Mouse (Mus musculus) neural tube, embryonic 13.5 days (tissue): ENCODE results near the gene Prrx1. TPM values are rescaled to one million over a fixed set of nuclear protein-coding genes. Genes with fewer than 3 reads are reported as not detected.
A peak's percentile ranks its signal among the peaks of the same experiment; 100 is the strongest.

Source experiments
- ATAC-seq: fragments of 200-750 bp; cut with Nextera tagmentation; 2 replicates; pipeline ENCODE4 v1.8.0; 2017; ENCODE audit warnings: low read depth, mild to moderate bottlenecking, moderate TSS enrichment, moderate library complexity
- H3K27ac ChIP-seq: fragments of 300-500 bp; sonication (generic); replicated peaks from 2 replicates; pipeline ENCODE4 v1.5.1; 2015; ENCODE audit warnings: moderate library complexity, mild to moderate bottlenecking, inconsistent platforms
- H3K27me3 ChIP-seq: fragments of 300-500 bp; sonication (generic); 2 replicates; pipeline ENCODE4 v1.6.1; 2015; ENCODE audit warnings: mild to moderate bottlenecking, inconsistent platforms
- H3K36me3 ChIP-seq: fragments of 300-500 bp; sonication (generic); 2 replicates; pipeline ENCODE4 v1.6.1; 2015; ENCODE audit warnings: mild to moderate bottlenecking, inconsistent platforms
- H3K4me1 ChIP-seq: fragments of 300-500 bp; sonication (generic); replicated peaks from 2 replicates; pipeline ENCODE4 v1.6.1; 2015; ENCODE audit warnings: inconsistent platforms
- H3K4me2 ChIP-seq: fragments of 300-500 bp; sonication (generic); 2 replicates; pipeline ENCODE4 v1.6.1; 2015; ENCODE audit warnings: inconsistent platforms, mild to moderate bottlenecking, moderate library complexity
- H3K4me3 ChIP-seq: fragments of 300-500 bp; sonication (generic); 2 replicates; pipeline ENCODE4 v1.5.1; 2015; ENCODE audit warnings: mild to moderate bottlenecking, inconsistent platforms
- H3K9ac ChIP-seq: fragments of 300-500 bp; sonication (generic); 2 replicates; pipeline ENCODE4 v1.6.1; 2015; ENCODE audit warnings: moderate library complexity, mild to moderate bottlenecking, inconsistent platforms
- H3K9me3 ChIP-seq: fragments of 300-500 bp; sonication (generic); 2 replicates; pipeline ENCODE4 v1.6.1; 2016; ENCODE audit warnings: inconsistent platforms
- WGBS: fragments of 180-500 bp; shearing (Covaris S2); methylation state at CpG from one replicate; pipeline ENCODE4 v1.1.7; 2015; 5-methylcytosine and 5-hydroxymethylcytosine counted together
- polyA plus RNA-seq: library from polyadenylated mRNA; unstranded; fragments of >200 nt; fragmentation: Nextera tagmentation; extraction: Ambion mirVana; gene quantifications from 2 replicates; pipeline ENCODE4 v1.2.1, GENCODE M21; 2015

The Prrx1 gene
- 5.6 and 13.7 TPM in 2 replicates for polyA plus RNA-seq

DNA sequence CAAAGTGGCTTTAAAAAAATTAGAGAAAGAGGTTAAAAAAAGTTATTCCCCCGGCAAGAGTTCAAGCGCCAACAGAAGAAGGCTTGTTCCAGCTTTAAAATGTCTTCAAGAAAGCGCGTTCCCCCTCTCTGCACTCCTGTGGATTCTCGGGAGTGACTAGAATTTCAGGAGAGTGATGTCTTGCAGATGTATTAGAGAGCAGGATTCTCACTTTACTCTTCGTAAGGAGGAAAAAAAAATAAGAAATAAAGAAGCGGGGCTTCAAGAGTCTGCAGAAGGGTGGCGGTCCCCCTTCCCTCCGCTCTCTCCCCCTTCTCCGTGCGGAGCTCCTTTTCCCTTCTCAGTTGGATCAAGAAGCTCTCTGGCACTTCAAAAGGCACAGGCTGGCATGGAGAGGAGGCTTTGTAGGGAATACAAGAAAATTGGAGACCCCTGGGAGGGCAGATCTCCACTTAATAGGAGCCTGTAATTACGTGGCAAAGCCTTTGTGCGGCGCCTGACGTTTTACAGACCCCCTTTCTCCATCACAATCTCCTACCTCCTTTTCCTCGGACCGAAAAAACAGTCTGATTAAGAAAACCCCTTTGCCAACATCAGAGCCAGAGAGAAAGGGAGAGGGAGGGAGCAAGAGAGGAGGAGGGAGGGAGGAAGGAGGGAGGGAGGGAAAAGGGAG is at the start of gene Prrx1:
Gene Prrx1, minus strand, starts transcription at position 610 of the 673 bp plus-strand sequence.
- no peak for ATAC-seq
- WGBS: under 1% methylated on average over 17 of the region's 17 CpGs
- Histone ChIP-seq H3K4me3 (peak within 1 kb of the TSS; percentile 41), H3K4me1 (peaks cover 50% of the 10 kb centered on the region), H3K27me3 (peaks cover 95% of the 10 kb centered on the region), H3K4me2 (peak within 1 kb of the TSS; percentile 62), H3K36me3 (no peaks in the 10 kb centered on the region), H3K9me3 (no peaks in the 10 kb centered on the region), H3K27ac (peak within 1 kb of the TSS; percentile 33; the same call in 1 of the 2 replicates), H3K9ac (peak within 1 kb of the TSS; percentile 66)

DNA sequence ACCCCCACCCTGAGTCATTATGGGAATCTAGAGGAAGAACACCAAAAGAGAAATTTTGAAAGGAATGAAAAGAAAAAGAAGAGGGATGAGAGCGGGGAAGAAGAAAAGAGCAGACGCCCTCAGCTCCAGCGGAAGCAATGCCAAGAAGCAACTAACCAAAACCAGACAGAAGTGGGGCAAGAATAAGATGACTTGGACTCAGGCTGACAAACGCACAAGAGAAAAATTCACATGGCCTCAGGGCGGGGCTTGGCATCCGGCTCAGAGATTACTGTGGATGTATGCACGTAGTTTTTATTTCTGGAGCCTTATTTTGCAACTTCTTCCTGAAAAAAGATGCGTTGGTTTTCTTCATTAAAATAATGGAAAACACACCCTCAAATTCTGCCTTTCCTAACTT is 48.7 kb upstream of the Prrx1 start:
- H3K27ac ChIP-seq: no peak overlapping the region
- no peak overlapping the region for H3K4me2 ChIP-seq
- 82% methylated on average over 8 of the region's 8 CpGs for WGBS
- H3K27me3 ChIP-seq: no peaks in the 10 kb centered on the region
- no peak for ATAC-seq
- H3K4me3 ChIP-seq: no peak overlapping the region
- no peak overlapping the region for H3K9ac ChIP-seq
- no peaks in the 10 kb centered on the region for H3K4me1 ChIP-seq
- H3K9me3 ChIP-seq: no peaks in the 10 kb centered on the region
- H3K36me3 ChIP-seq: no peaks in the 10 kb centered on the region

- Histone ChIP-seq H3K27me3 (no peaks in the 10 kb centered on the region), H3K36me3 (no peaks in the 10 kb centered on the region), H3K27ac (no peak overlapping the region), H3K4me2 (no peak overlapping the region), H3K4me3 (no peak overlapping the region), H3K9ac (no peak overlapping the region), H3K9me3 (no peaks in the 10 kb centered on the region), H3K4me1 (no peaks in the 10 kb centered on the region)
- WGBS: 81% methylated on average over 5 of the region's 5 CpGs
- ATAC-seq: no peak
Measured at GRCm38 (mm10) chr1:163361376-163361775, 47.9 kb upstream of the Prrx1 start.

GRCm38 (mm10) chr1:163360796-163361195 is 47.3 kb upstream of the Prrx1 start:
- WGBS: 77% methylated on average over 6 of the region's 6 CpGs
- no peak overlapping the region for H3K27ac ChIP-seq

GRCm38 (mm10) chr1:163359521-163359920 is 46.0 kb upstream of the Prrx1 start:
- H3K4me1 ChIP-seq: no peaks in the 10 kb centered on the region
- no peaks in the 10 kb centered on the region for H3K9me3 ChIP-seq
- no peak overlapping the region for H3K9ac ChIP-seq
- no peak overlapping the region for H3K4me3 ChIP-seq
- no peak for ATAC-seq
- H3K27me3 ChIP-seq: no peaks in the 10 kb centered on the region
- no peak overlapping the region for H3K27ac ChIP-seq
- 92% methylated on average over 3 of the region's 3 CpGs for WGBS
- no peak overlapping the region for H3K4me2 ChIP-seq
- H3K36me3 ChIP-seq: no peaks in the 10 kb centered on the region

More at GRCm38 (mm10) chr1:163360796-163361195, 47.3 kb upstream of the Prrx1 start:
- Histone ChIP-seq H3K36me3 (no peaks in the 10 kb centered on the region), H3K27me3 (no peaks in the 10 kb centered on the region), H3K9me3 (no peaks in the 10 kb centered on the region), H3K4me3 (no peak overlapping the region), H3K4me1 (no peaks in the 10 kb centered on the region), H3K9ac (no peak overlapping the region), H3K4me2 (no peak overlapping the region)
- ATAC-seq: no peak

GRCm38 (mm10) chr1:163358165-163358564 is 44.7 kb upstream of the Prrx1 start:
- Histone ChIP-seq H3K27me3 (no peaks in the 10 kb centered on the region), H3K4me1 (no peaks in the 10 kb centered on the region), H3K4me2 (no peak overlapping the region), H3K4me3 (no peak overlapping the region), H3K27ac (no peak overlapping the region), H3K9ac (no peak overlapping the region), H3K9me3 (no peaks in the 10 kb centered on the region), H3K36me3 (no peaks in the 10 kb centered on the region)
- 74% methylated on average over 7 of the region's 7 CpGs for WGBS
- ATAC-seq: no peak

DNA sequence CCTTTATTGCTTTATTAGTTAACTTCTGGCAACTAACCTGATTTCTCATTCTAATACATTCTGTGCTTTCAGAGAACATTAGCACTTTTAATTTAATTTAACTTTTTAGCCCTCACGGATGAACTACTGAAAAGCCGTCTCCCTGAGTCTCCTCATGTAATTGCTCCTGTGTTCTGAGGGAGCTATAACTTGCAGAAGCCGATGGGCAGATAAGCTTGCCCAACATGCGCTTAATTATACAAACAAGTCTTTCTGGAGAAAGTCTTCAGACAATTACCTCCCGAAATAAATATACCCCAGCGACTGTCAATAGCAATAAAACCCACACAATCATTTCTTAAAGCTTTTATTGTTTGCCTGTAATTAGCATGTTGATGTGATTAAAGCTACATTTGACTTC is 44.2 kb upstream of the Prrx1 start:
- H3K9ac ChIP-seq: no peak overlapping the region
- H3K27me3 ChIP-seq: no peaks in the 10 kb centered on the region
- H3K4me3 ChIP-seq: no peak overlapping the region
- H3K9me3 ChIP-seq: no peaks in the 10 kb centered on the region
- H3K4me1 ChIP-seq: no peaks in the 10 kb centered on the region
- ATAC-seq: peak; percentile 19; the same call in 1 of the 2 replicates
- H3K36me3 ChIP-seq: no peaks in the 10 kb centered on the region
- no peak overlapping the region for H3K4me2 ChIP-seq
- WGBS: 41% methylated on average over 6 of the region's 6 CpGs
- H3K27ac ChIP-seq: no peak overlapping the region

- Histone ChIP-seq H3K27ac (no peak overlapping the region), H3K4me3 (no peak overlapping the region), H3K4me2 (no peak overlapping the region), H3K9ac (no peak overlapping the region), H3K27me3 (no peaks in the 10 kb centered on the region), H3K9me3 (no peaks in the 10 kb centered on the region), H3K36me3 (no peaks in the 10 kb centered on the region), H3K4me1 (no peaks in the 10 kb centered on the region)
- WGBS: 53% methylated on average over 4 of the region's 4 CpGs
- no peak for ATAC-seq
Measured at GRCm38 (mm10) chr1:163356167-163356566, 42.7 kb upstream of the Prrx1 start.

GRCm38 (mm10) chr1:163355626-163356156 is 42.2 kb upstream of the Prrx1 start:
- H3K36me3 ChIP-seq: no peaks in the 10 kb centered on the region
- H3K27ac ChIP-seq: no peak overlapping the region
- H3K4me1 ChIP-seq: no peaks in the 10 kb centered on the region
- no peaks in the 10 kb centered on the region for H3K9me3 ChIP-seq
- no peak overlapping the region for H3K9ac ChIP-seq
- WGBS: 18% methylated on average over 3 of the region's 3 CpGs
- H3K27me3 ChIP-seq: no peaks in the 10 kb centered on the region
- no peak overlapping the region for H3K4me2 ChIP-seq
- no peak overlapping the region for H3K4me3 ChIP-seq
- no peak for ATAC-seq

DNA sequence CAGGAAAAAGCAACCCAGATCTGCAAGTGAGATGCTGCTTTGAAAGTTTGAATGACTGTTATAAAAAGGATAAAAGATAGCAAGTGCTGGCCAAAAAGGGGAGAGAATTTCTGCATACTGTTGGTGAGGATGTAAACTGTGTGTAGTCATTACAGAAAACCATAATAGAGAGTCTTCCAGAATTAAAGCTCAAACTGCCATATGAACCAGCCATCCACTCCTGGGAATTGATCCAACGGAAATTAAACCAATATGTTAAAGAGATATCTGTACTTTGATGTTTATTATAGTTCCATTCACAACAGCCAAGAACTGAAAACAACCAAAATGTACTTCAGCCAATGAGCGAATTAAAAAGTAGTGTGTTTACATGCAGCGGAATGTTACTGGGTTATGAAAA is 37.5 kb upstream of the Prrx1 start:
- no peak overlapping the region for H3K4me3 ChIP-seq
- 89% methylated on average over 3 of the region's 3 CpGs for WGBS

GRCm38 (mm10) chr1:163345541-163345940 is 32.0 kb upstream of the Prrx1 start:
- H3K36me3 ChIP-seq: no peaks in the 10 kb centered on the region
- H3K27me3 ChIP-seq: no peaks in the 10 kb centered on the region
- H3K9me3 ChIP-seq: no peaks in the 10 kb centered on the region
- ATAC-seq: no peak
- H3K4me1 ChIP-seq: no peaks in the 10 kb centered on the region
- H3K4me2 ChIP-seq: no peak overlapping the region
- H3K4me3 ChIP-seq: no peak overlapping the region
- H3K9ac ChIP-seq: no peak overlapping the region
- no peak overlapping the region for H3K27ac ChIP-seq
- WGBS: 89% methylated on average over 5 of the region's 5 CpGs

More for the DNA sequence above, 37.5 kb upstream of the Prrx1 start:
- Histone ChIP-seq H3K36me3 (no peaks in the 10 kb centered on the region), H3K27ac (no peak overlapping the region), H3K9me3 (no peaks in the 10 kb centered on the region), H3K4me2 (no peak overlapping the region), H3K9ac (no peak overlapping the region), H3K27me3 (no peaks in the 10 kb centered on the region), H3K4me1 (no peaks in the 10 kb centered on the region)
- no peak for ATAC-seq

GRCm38 (mm10) chr1:163344931-163345330 is 31.4 kb upstream of the Prrx1 start:
- H3K4me3 ChIP-seq: no peak overlapping the region
- no peaks in the 10 kb centered on the region for H3K9me3 ChIP-seq
- H3K9ac ChIP-seq: no peak overlapping the region
- WGBS: 15% methylated on average over 1 of the region's 1 CpGs
- no peak overlapping the region for H3K27ac ChIP-seq
- no peaks in the 10 kb centered on the region for H3K4me1 ChIP-seq
- no peak for ATAC-seq
- no peaks in the 10 kb centered on the region for H3K27me3 ChIP-seq
- no peak overlapping the region for H3K4me2 ChIP-seq
- no peaks in the 10 kb centered on the region for H3K36me3 ChIP-seq

- peak overlapping the region; percentile 21; the same call in 1 of the 2 replicates for H3K4me2 ChIP-seq
- H3K4me3 ChIP-seq: no peak overlapping the region
- no peaks in the 10 kb centered on the region for H3K27me3 ChIP-seq
- H3K9ac ChIP-seq: no peak overlapping the region
- H3K27ac ChIP-seq: no peak overlapping the region
- H3K9me3 ChIP-seq: no peaks in the 10 kb centered on the region
- H3K4me1 ChIP-seq: peaks cover 19% of the 10 kb centered on the region
- no peaks in the 10 kb centered on the region for H3K36me3 ChIP-seq
- peak; percentile 62; the same call in 1 of the 2 replicates for ATAC-seq
- WGBS: 58% methylated on average over 3 of the region's 3 CpGs
Measured at GRCm38 (mm10) chr1:163339219-163339561, 25.7 kb upstream of the Prrx1 start.
